Mouse (Mus musculus) hindlimb bud, embryonic 11.5 days (tissue): ENCODE results near the gene Insl3.
A peak's percentile ranks its signal among the peaks of the same experiment; 100 is the strongest.
"Not testable (repeated sequence)": the region's sequence is repeated elsewhere in the genome, so short reads cannot be mapped to it uniquely, and the experiment has no call there.

ENCODE experiments used
- DNase-seq: peaks from one replicate; pipeline ENCODE4 v3.0.0-alpha.2; 2012; ENCODE audit warnings: low read depth, low spot score; ENCODE audit errors: extremely low spot score

Gene Insl3

GRCm38 (mm10) chr8:71709134-71709799 lies 20.3 kb downstream of the Insl3 start:
- no peak for DNase-seq

GRCm38 (mm10) chr8:71709800-71710446 lies 20.9 kb downstream of the Insl3 start:
- DNase-seq = no peak

GRCm38 (mm10) chr8:71711574-71711973 lies 22.6 kb downstream of the Insl3 start:
- DNase-seq = no peak

GRCm38 (mm10) chr8:71715531-71715930 lies 26.5 kb downstream of the Insl3 start:
- DNase-seq = no peak

GRCm38 (mm10) chr8:71716561-71717053 lies 27.6 kb downstream of the Insl3 start:
- DNase-seq = no peak

- no peak for DNase-seq
Observed at GRCm38 (mm10) chr8:71717096-71717495, 28.1 kb downstream of the Insl3 start.

- DNase-seq = no peak
Observed at GRCm38 (mm10) chr8:71718252-71718651, 29.2 kb downstream of the Insl3 start.

- DNase-seq = no peak
Observed at GRCm38 (mm10) chr8:71719218-71719617, 30.2 kb downstream of the Insl3 start.

- peak; percentile 37 for DNase-seq
Observed at GRCm38 (mm10) chr8:71719928-71720457, 31.0 kb downstream of the Insl3 start.

GRCm38 (mm10) chr8:71723047-71723551 lies 34.1 kb downstream of the Insl3 start:
- DNase-seq = no peak

GRCm38 (mm10) chr8:71724389-71724788 lies 35.4 kb downstream of the Insl3 start:
- no peak for DNase-seq

GRCm38 (mm10) chr8:71725122-71725924 lies 36.3 kb downstream of the Insl3 start, which contains the start of gene Fcho1:
TSS of gene Fcho1 (minus strand) at chr8:71725716.
- DNase-seq = no peak

GRCm38 (mm10) chr8:71728240-71728785 lies 39.3 kb downstream of the Insl3 start:
- no peak for DNase-seq

GRCm38 (mm10) chr8:71728826-71729620 lies 40.0 kb downstream of the Insl3 start:
- no peak for DNase-seq

- DNase-seq = no peak
Observed at GRCm38 (mm10) chr8:71731652-71732230, 42.7 kb downstream of the Insl3 start.

- not testable (repeated sequence) for DNase-seq
Observed at GRCm38 (mm10) chr8:71738316-71738715, 49.3 kb downstream of the Insl3 start.
